Mouse (Mus musculus) spleen, adult 10 weeks (tissue): ENCODE results near the gene Prdm4. TPM values are rescaled to one million over a fixed set of nuclear protein-coding genes. Genes with fewer than 3 reads are reported as not detected.

Experiments
- polyA plus RNA-seq: library from polyadenylated mRNA; stranded (reverse); fragments of 350-450 nt; fragmentation: Illumina TruSeq; extraction: RNeasy Lipid Tissue Mini Kit (QIAGEN cat#74804); gene quantifications from one replicate; pipeline ENCODE4 v1.2.3, GENCODE M21; 2015; ENCODE audit warnings: low replicate concordance; ENCODE audit not compliant: insufficient read depth

Prdm4 gene
- polyA plus RNA-seq = 25.0 TPM

GRCm38 (mm10) chr10:85916498-85917309, at the start of gene Prdm4:
TSS of gene Prdm4 (minus strand) at chr10:85917142.

DNA sequence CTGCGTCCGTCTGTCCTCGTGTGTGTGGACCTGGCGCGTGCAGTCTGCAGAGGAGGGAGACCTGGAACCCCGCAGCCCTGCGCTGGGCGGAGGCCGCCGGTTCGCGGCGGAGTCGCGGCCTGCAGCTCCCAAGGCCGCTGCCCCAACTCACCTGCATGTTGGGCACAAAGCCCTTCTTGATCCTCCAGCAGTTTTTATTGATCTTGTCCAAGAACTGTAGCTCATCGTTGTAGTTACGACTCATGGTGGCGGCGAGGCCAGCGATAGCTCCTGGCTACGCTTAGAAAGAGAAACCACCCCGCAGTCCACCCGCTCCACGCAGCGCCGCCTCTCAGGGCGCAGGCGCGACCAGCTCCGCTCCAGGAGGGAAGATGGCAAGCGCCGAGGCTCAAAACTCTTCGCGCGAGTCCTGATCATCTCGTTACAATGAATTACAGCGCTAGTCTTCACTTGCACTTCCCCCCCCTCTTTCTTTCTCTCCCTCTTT, 40.6 kb upstream of the Prdm4 start, which contains the start of gene Rtcb:
Gene Rtcb, minus strand, starts transcription at position 360 of the 487 bp plus-strand sequence.

GRCm38 (mm10) chr10:85927676-85928445, 10.9 kb upstream of the Prdm4 start, which contains the start of gene Ascl4:
TSS of gene Ascl4 (plus strand) at chr10:85927681.

Other genes with a start within 250 kb of the Prdm4 start
- gene Pwp1, start 87.6 kb downstream of the Prdm4 start, polyA plus RNA-seq = 38.5 TPM
- not detected for gene Ascl4, start 10.5 kb upstream of the Prdm4 start, polyA plus RNA-seq
- gene Rtcb, start 40.7 kb upstream of the Prdm4 start, polyA plus RNA-seq = 174 TPM
- not detected for gene Bpifc, start 94.8 kb upstream of the Prdm4 start, polyA plus RNA-seq
- gene Fbxo7, start 104.8 kb upstream of the Prdm4 start, polyA plus RNA-seq = 42.2 TPM